In the genomic region with DNA sequence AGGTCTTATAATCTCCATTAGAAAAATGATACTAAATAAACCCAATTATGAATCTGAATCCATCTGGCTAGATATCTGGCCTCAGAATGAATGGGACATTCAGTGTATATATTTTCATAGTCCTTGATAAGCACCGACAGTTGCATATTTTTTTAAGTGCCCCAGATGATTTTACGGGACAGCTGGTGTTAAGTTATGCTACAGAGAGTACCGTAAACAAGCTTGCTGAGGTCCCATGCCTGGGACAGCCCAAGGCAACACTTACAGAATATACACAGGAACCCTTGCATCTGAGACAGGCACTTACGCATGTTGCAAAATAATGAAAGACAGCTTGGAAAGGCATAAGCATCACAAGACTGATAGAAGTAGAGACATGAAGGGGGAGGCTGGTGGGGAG, we compare ENCODE assay signal across 20 mouse cellular contexts.
"Had no signal": no experiment of that assay in that cellular context is flagged by ENCODE, and none has a peak within 500 bp of the region (broad histone marks: within the 10 kb centered on the region; RNA-seq: fewer than 3 reads in every experiment).

No protein-coding gene starts in this region.

- H3K9me3 ChIP-seq: kidney, embryonic 15.5 days; liver, embryonic 12.5 days; liver, embryonic 15.5 days; midbrain, embryonic 10.5 days; midbrain, embryonic 13.5 days; neural tube, embryonic 13.5 days had no signal

- H3K9ac ChIP-seq: kidney, embryonic 15.5 days; liver, embryonic 12.5 days; liver, embryonic 15.5 days; midbrain, embryonic 13.5 days; neural tube, embryonic 13.5 days had no signal

- H3K4me1 ChIP-seq: kidney, embryonic 15.5 days; liver, embryonic 15.5 days had no signal

- H3K27me3 ChIP-seq: kidney, embryonic 15.5 days; liver, embryonic 12.5 days; liver, embryonic 15.5 days; megakaryocyte, embryonic 14.5 days; midbrain, embryonic 13.5 days; neural tube, embryonic 13.5 days had no signal

- ATAC-seq: lung, postnatal 0 days; midbrain, embryonic 13.5 days; midbrain, embryonic 16.5 days had no signal

- H3K27ac ChIP-seq: kidney, embryonic 15.5 days; liver, embryonic 12.5 days; liver, embryonic 15.5 days; midbrain, embryonic 10.5 days; midbrain, embryonic 13.5 days; neural tube, embryonic 13.5 days; stomach, postnatal 0 days had no signal

- H3K4me2 ChIP-seq: kidney, embryonic 15.5 days; liver, embryonic 12.5 days; liver, embryonic 15.5 days; midbrain, embryonic 13.5 days; neural tube, embryonic 13.5 days had no signal

- H3K36me3 ChIP-seq: kidney, embryonic 15.5 days; liver, embryonic 12.5 days; liver, embryonic 15.5 days; midbrain, embryonic 10.5 days; midbrain, embryonic 13.5 days; neural tube, embryonic 13.5 days had no signal

- DNase-seq: kidney, adult 11 months; kidney, adult 8-10 months; kidney, postnatal 10 days; kidney, postnatal 36 days; left cerebral cortex, postnatal 4 days; lung, adult 2 months; thymus, adult 2 months; thymus, postnatal 14 days; thymus, postnatal 4 days had no signal

- H3K4me3 ChIP-seq: kidney, embryonic 15.5 days; liver, embryonic 12.5 days; liver, embryonic 15.5 days; megakaryocyte, embryonic 14.5 days; midbrain, embryonic 10.5 days; midbrain, embryonic 13.5 days; myocyte; neural tube, embryonic 13.5 days had no signal
